In the genomic region with DNA sequence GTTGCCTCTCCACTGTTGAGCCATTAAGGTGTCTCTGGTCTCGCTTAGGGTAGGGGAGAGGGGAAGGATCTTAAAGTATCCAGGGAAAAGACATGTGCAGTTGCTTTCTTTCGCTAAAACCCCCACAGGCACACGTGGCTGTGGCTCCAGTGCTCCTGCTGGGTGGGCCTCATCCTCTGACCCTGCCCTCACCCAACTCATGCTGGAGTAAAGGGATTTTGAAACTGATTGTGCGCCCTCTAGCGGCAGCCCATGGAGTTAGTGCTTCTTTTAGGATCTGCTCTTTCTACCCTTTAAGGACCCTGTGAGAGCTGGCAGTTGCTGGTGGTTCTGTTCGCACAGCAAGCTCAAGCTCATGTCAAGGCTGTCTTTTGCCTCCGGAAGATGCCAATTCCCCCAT, we compare ENCODE assay signal across 9 mouse cellular contexts. TPM values are rescaled to one million over a fixed set of nuclear protein-coding genes. Genes with fewer than 3 reads are reported as not detected.
A peak's percentile ranks its signal among the peaks of the same experiment; 100 is the strongest.
DNase-seq lines count a peak whose midpoint lies in the region; ATAC-seq lines count a peak whose summit lies in the region.
"Had no signal": no experiment of that assay in that cellular context is flagged by ENCODE, and none has a peak within 500 bp of the region (broad histone marks: within the 10 kb centered on the region; RNA-seq: fewer than 3 reads in every experiment).

No protein-coding gene starts in this region.

- DNase-seq in forebrain, embryonic 11.5 days (ENCODE audit: low spot score) = peak; percentile 89
- DNase-seq in ovary, postnatal 10 days (ENCODE audit: low spot score) = peak; percentile 44
- DNase-seq in ovary, adult 18-20 months (ENCODE audit: low spot score) = no peak
- peak; percentile 77 to 83 for DNase-seq in cerebellum, postnatal 25 days
- DNase-seq in layer of hippocampus, postnatal 36 days = peak; percentile 62 to 66
- peak; percentile 83 for DNase-seq in naive thymus-derived CD4-positive, alpha-beta T cell, adult 2 months (ENCODE audit: low read depth)
- peak; percentile 70 for DNase-seq in thymus, postnatal 14 days

- no peaks in the 10 kb centered on the region; the same call in 1 of the 2 replicates for H3K36me3 ChIP-seq in forebrain, embryonic 11.5 days (ENCODE audit: control insufficient read depth, insufficient read depth, low read length)
- H3K36me3 ChIP-seq in forebrain, embryonic 16.5 days (ENCODE audit: control insufficient read depth, insufficient read depth) = peaks cover 5% of the 10 kb centered on the region; the same call in 1 of the 2 replicates

- H3K4me1 ChIP-seq in forebrain, embryonic 11.5 days (replicated peaks; ENCODE audit: control insufficient read depth, insufficient read depth, low read length) = peaks cover 10% of the 10 kb centered on the region; the same call in 1 of the 2 replicates
- H3K4me1 ChIP-seq in forebrain, embryonic 16.5 days (replicated peaks; ENCODE audit: control insufficient read depth, insufficient read depth, low read length) = peaks cover 21% of the 10 kb centered on the region

- H3K9me3 ChIP-seq in forebrain, embryonic 11.5 days (ENCODE audit: control insufficient read depth, low read length) = no peaks in the 10 kb centered on the region
- H3K9me3 ChIP-seq in forebrain, embryonic 16.5 days (ENCODE audit: control insufficient read depth, low read length) = no peaks in the 10 kb centered on the region

- H3K27ac ChIP-seq in forebrain, embryonic 11.5 days (ENCODE audit: low read depth, low read length) = no peak overlapping the region
- H3K27ac ChIP-seq in forebrain, embryonic 16.5 days (ENCODE audit: low read length) = no peak overlapping the region

- ATAC-seq in forebrain, embryonic 11.5 days (replicated peaks; ENCODE audit: low FRiP score) = no peak
- ATAC-seq in forebrain, embryonic 16.5 days = no peak

- no peak overlapping the region for H3K9ac ChIP-seq in forebrain, embryonic 11.5 days (ENCODE audit: low read length)
- H3K9ac ChIP-seq in forebrain, embryonic 16.5 days (replicated peaks; ENCODE audit: low read depth, low read length) = no peak overlapping the region

- WGBS in forebrain, embryonic 11.5 days = 15% methylated on average over 7 of the region's 7 CpGs
- 14% methylated on average over 7 of the region's 7 CpGs for WGBS in forebrain, embryonic 16.5 days

- no peak overlapping the region for H3K4me2 ChIP-seq in forebrain, embryonic 11.5 days (ENCODE audit: low read depth, low read length, severe bottlenecking)
- H3K4me2 ChIP-seq in forebrain, embryonic 16.5 days (ENCODE audit: low read length) = no peak overlapping the region

- no peaks in the 10 kb centered on the region for H3K27me3 ChIP-seq in forebrain, embryonic 11.5 days (ENCODE audit: control insufficient read depth, insufficient read depth, low read length)
- no peaks in the 10 kb centered on the region for H3K27me3 ChIP-seq in forebrain, embryonic 16.5 days (replicated peaks; ENCODE audit: control insufficient read depth, insufficient read depth, low read length)

- no peak overlapping the region for H3K4me3 ChIP-seq in forebrain, embryonic 11.5 days (ENCODE audit: low read depth, low read length)
- no peak overlapping the region for H3K4me3 ChIP-seq in forebrain, embryonic 16.5 days (replicated peaks; ENCODE audit: low read length)

RNA-seq across cellular contexts. Expression of gene Gm10277, which starts 35.2 kb away (rescaled TPM):
- polyA plus RNA-seq in forebrain, embryonic 11.5 days (2014; fragmentation: Nextera tagmentation; extraction: Ambion mirVana) = 1.4 and 1.6 TPM in 2 replicates
- 0.99 and 3.3 TPM in 2 replicates for polyA plus RNA-seq in forebrain, embryonic 16.5 days (2015; fragmentation: Nextera tagmentation; extraction: Ambion mirVana)
- total RNA-seq in layer of hippocampus, postnatal 36 days (2021) = not detected
- total RNA-seq: layer of hippocampus, adult 8-10 months had no signal

RNA-seq across cellular contexts. Expression of gene Myo18a, which starts 59.7 kb away (rescaled TPM):
- polyA plus RNA-seq in forebrain, embryonic 11.5 days (2014; fragmentation: Nextera tagmentation; extraction: Ambion mirVana) = 28.4 and 31.4 TPM in 2 replicates
- polyA plus RNA-seq in forebrain, embryonic 16.5 days (2015; fragmentation: Nextera tagmentation; extraction: Ambion mirVana) = 54.8 and 59.8 TPM in 2 replicates
- total RNA-seq in layer of hippocampus, postnatal 36 days (2021) = 100 to 1,000 TPM; 136 to 158 TPM
